Comparison of ENCODE assay signal across 13 mouse cellular contexts in the genomic region with DNA sequence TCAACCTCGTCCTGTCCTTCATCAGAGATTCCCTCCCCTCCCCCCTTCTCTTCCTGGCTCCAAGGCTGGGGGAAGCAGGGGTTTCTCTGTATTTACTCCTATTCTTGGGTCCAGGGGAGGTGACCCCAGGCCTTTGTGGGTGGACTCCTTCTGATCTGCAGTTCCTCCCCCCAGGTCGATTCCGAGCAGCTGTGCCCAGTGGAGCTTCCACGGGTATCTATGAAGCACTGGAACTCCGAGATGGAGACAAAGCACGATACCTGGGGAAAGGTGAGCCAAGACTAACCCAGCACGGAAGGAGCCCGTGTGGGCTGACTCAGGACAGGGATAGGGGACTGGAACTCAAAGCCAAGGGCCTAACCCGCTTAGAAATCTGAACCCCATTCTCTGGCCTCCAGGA. TPM values are rescaled to one million over a fixed set of nuclear protein-coding genes. Genes with fewer than 3 reads are reported as not detected.
DNase-seq lines count a peak whose midpoint lies in the region; ATAC-seq and TF ChIP-seq lines count a peak whose summit lies in the region.
"Had no signal": no experiment of that assay in that cellular context is flagged by ENCODE, and none has a peak within 500 bp of the region (broad histone marks: within the 10 kb centered on the region; RNA-seq: fewer than 3 reads in every experiment).

No protein-coding gene starts in this region.

- peak overlapping the region; percentile 99 for H3K27ac ChIP-seq in heart, embryonic 11.5 days (ENCODE audit: low read depth, low read length)
- no peak overlapping the region for H3K27ac ChIP-seq in liver, embryonic 11.5 days (ENCODE audit: low read depth, low read length)
- 0 out of 2 replicates have a peak overlapping the region, but pooled peaks have one; percentile 97 for H3K27ac ChIP-seq in embryonic facial prominence, embryonic 11.5 days (replicated peaks; ENCODE audit: low read depth, low read length)
- peak overlapping the region; percentile 97 for H3K27ac ChIP-seq in limb, embryonic 10.5 days
- no peak overlapping the region for H3K27ac ChIP-seq in left cerebral cortex, adult 2 months
- H3K27ac ChIP-seq: neural tube, embryonic 12.5 days had no signal

- TF ChIP-seq CTCF in left cerebral cortex, adult 2 months (IDR thresholded peaks at IDR 0.05), result no peak

- peaks cover 9% of the 10 kb centered on the region for H3K36me3 ChIP-seq in heart, embryonic 11.5 days (ENCODE audit: control insufficient read depth, insufficient read depth, low read length)
- peaks cover 5% of the 10 kb centered on the region for H3K36me3 ChIP-seq in liver, embryonic 11.5 days (ENCODE audit: control insufficient read depth, insufficient read depth, low read length)
- peaks cover 3% of the 10 kb centered on the region for H3K36me3 ChIP-seq in embryonic facial prominence, embryonic 11.5 days (replicated peaks; ENCODE audit: control insufficient read depth, insufficient read depth, low read depth, low read length)
- H3K36me3 ChIP-seq in limb, embryonic 10.5 days, result peaks cover 49% of the 10 kb centered on the region

- ATAC-seq in heart, embryonic 11.5 days (replicated peaks; ENCODE audit: insufficient number of reproducible peaks, low FRiP score, low TSS enrichment), result no peak
- ATAC-seq in liver, embryonic 11.5 days (replicated peaks; ENCODE audit: low FRiP score), result no peak
- ATAC-seq in embryonic facial prominence, embryonic 11.5 days (replicated peaks; ENCODE audit: insufficient number of reproducible peaks, low FRiP score, low TSS enrichment, low read depth), result no peak
- ATAC-seq: forebrain, postnatal 0 days had no signal

- no peak for DNase-seq in heart, adult 18-20 months
- DNase-seq in liver, embryonic 11.5 days (ENCODE audit: low spot score), result no peak
- no peak for DNase-seq in liver
- no peak for DNase-seq in embryonic facial prominence, embryonic 11.5 days (ENCODE audit: low spot score)
- no peak for DNase-seq in limb, embryonic 10.5 days (ENCODE audit: low spot score)
- no peak for DNase-seq in left cerebral cortex, postnatal 4 days
- DNase-seq in left cerebral cortex, adult 2 months (ENCODE audit: extremely low spot score in 1 of 2, low spot score in 2 of 2), result no peak
- DNase-seq: forebrain, postnatal 0 days; lung, adult 2 months; retina, postnatal 1 day had no signal

- H3K4me3 ChIP-seq in heart, embryonic 11.5 days (ENCODE audit: low read depth, low read length), result peak overlapping the region; percentile 100
- no peak overlapping the region for H3K4me3 ChIP-seq in liver, embryonic 11.5 days (ENCODE audit: low read depth, low read length)
- H3K4me3 ChIP-seq in embryonic facial prominence, embryonic 11.5 days (ENCODE audit: low read depth, low read length), result no peak overlapping the region
- H3K4me3 ChIP-seq in limb, embryonic 10.5 days, result peak overlapping the region; percentile 99
- no peak overlapping the region for H3K4me3 ChIP-seq in left cerebral cortex, adult 2 months
- H3K4me3 ChIP-seq: neural tube, embryonic 12.5 days had no signal

- intact Hi-C loops in left cerebral cortex, postnatal 4 days (cut with DNase I), result no loop called here
- intact Hi-C loops in left cerebral cortex, adult 2 months (cut with DNase I), result loop anchor here (10.0 kb wide), 1 partner anchor 423 kb away; the partner anchor contains the start of genes 0610010K14Rik, Gm21988 and Rnasek

- peaks cover 27% of the 10 kb centered on the region for H3K4me1 ChIP-seq in heart, embryonic 11.5 days (ENCODE audit: control insufficient read depth, insufficient read depth, low read length)
- peaks cover 30% of the 10 kb centered on the region for H3K4me1 ChIP-seq in liver, embryonic 11.5 days (replicated peaks; ENCODE audit: control insufficient read depth, insufficient read depth, low read length)
- H3K4me1 ChIP-seq in embryonic facial prominence, embryonic 11.5 days (ENCODE audit: control insufficient read depth, insufficient read depth, low read length), result peaks cover 7% of the 10 kb centered on the region
- H3K4me1 ChIP-seq in limb, embryonic 10.5 days, result peaks cover 42% of the 10 kb centered on the region

- 51% methylated on average over 9 of the region's 9 CpGs for WGBS in heart, embryonic 11.5 days (ENCODE audit: insufficient replicate concordance)
- WGBS in liver, embryonic 11.5 days, result 59% methylated on average over 9 of the region's 9 CpGs
- WGBS in embryonic facial prominence, embryonic 11.5 days, result 54% methylated on average over 9 of the region's 9 CpGs
- WGBS in limb, embryonic 10.5 days, result 59% methylated on average over 9 of the region's 9 CpGs

- H3K9ac ChIP-seq in heart, embryonic 11.5 days (ENCODE audit: low read depth, low read length), result peak overlapping the region; percentile 62
- H3K9ac ChIP-seq in liver, embryonic 11.5 days (ENCODE audit: low read depth, low read length), result 0 out of 2 replicates have a peak overlapping the region, but pooled peaks have one; percentile 25
- 0 out of 2 replicates have a peak overlapping the region, but pooled peaks have one; percentile 7 for H3K9ac ChIP-seq in embryonic facial prominence, embryonic 11.5 days (replicated peaks; ENCODE audit: low read length)
- H3K9ac ChIP-seq: forebrain, postnatal 0 days; neural tube, embryonic 12.5 days had no signal

- peak overlapping the region; percentile 82 for H3K4me2 ChIP-seq in heart, embryonic 11.5 days
- H3K4me2 ChIP-seq in liver, embryonic 11.5 days, result peak overlapping the region; percentile 92
- no peak overlapping the region for H3K4me2 ChIP-seq in embryonic facial prominence, embryonic 11.5 days (ENCODE audit: low read depth, low read length)
- H3K4me2 ChIP-seq: midbrain, embryonic 11.5 days; neural tube, embryonic 12.5 days had no signal

- no peaks in the 10 kb centered on the region for H3K27me3 ChIP-seq in heart, embryonic 11.5 days (ENCODE audit: control insufficient read depth, insufficient read depth, low read length)
- no peaks in the 10 kb centered on the region for H3K27me3 ChIP-seq in liver, embryonic 11.5 days (replicated peaks; ENCODE audit: control insufficient read depth, insufficient read depth, low read length)
- no peaks in the 10 kb centered on the region for H3K27me3 ChIP-seq in embryonic facial prominence, embryonic 11.5 days (ENCODE audit: control insufficient read depth, insufficient read depth, low read length)
- H3K27me3 ChIP-seq in limb, embryonic 10.5 days (ENCODE audit: low read depth, poor library complexity, severe bottlenecking), result no peaks in the 10 kb centered on the region
- H3K27me3 ChIP-seq: neural tube, embryonic 12.5 days had no signal

- H3K9me3 ChIP-seq in heart, embryonic 11.5 days (replicated peaks; ENCODE audit: control insufficient read depth, low read length), result no peaks in the 10 kb centered on the region
- no peaks in the 10 kb centered on the region for H3K9me3 ChIP-seq in liver, embryonic 11.5 days (ENCODE audit: control insufficient read depth, low read length)
- H3K9me3 ChIP-seq in embryonic facial prominence, embryonic 11.5 days (replicated peaks; ENCODE audit: control insufficient read depth, low read length), result no peaks in the 10 kb centered on the region
- no peaks in the 10 kb centered on the region for H3K9me3 ChIP-seq in limb, embryonic 10.5 days (replicated peaks)
- H3K9me3 ChIP-seq: neural tube, embryonic 12.5 days had no signal

RNA-seq across cellular contexts. Expression of gene Eno3, which starts 1.0 kb away (rescaled TPM):
- polyA plus RNA-seq in heart, embryonic 11.5 days (2014; fragmentation: Nextera tagmentation; extraction: Ambion mirVana), result 272 and 313 TPM in 2 replicates
- total RNA-seq in heart, adult 18-20 months (2021), result 1,000 to 10,000 TPM; 1,596 to 1,839 TPM
- 19.8 and 20.1 TPM in 2 replicates for polyA plus RNA-seq in liver, embryonic 11.5 days (2014; fragmentation: Nextera tagmentation; extraction: Ambion mirVana)
- polyA plus RNA-seq in embryonic facial prominence, embryonic 11.5 days (2014; fragmentation: Nextera tagmentation; extraction: Ambion mirVana), result 30.7 and 40.4 TPM in 2 replicates
- 67.8 and 75.6 TPM in 2 replicates for polyA plus RNA-seq in limb, embryonic 10.5 days (2016; fragmentation: Nextera tagmentation; extraction: Ambion mirVana)
- total RNA-seq in left cerebral cortex, postnatal 4 days (2021), result 1 to 10 TPM; 8.1 to 9.3 TPM
- total RNA-seq in left cerebral cortex, adult 2 months (2021), result 10 to 100 TPM in 1 of 2 experiments, 1 to 10 TPM in 1; 9.8 to 10.6 TPM

RNA-seq across cellular contexts. Expression of gene Pfn1, which starts 3.5 kb away (rescaled TPM):
- 1,771 and 1,932 TPM in 2 replicates for polyA plus RNA-seq in heart, embryonic 11.5 days (2014; fragmentation: Nextera tagmentation; extraction: Ambion mirVana)
- 100 to 1,000 TPM; 303 to 305 TPM for total RNA-seq in heart, adult 18-20 months (2021)
- polyA plus RNA-seq in liver, embryonic 11.5 days (2014; fragmentation: Nextera tagmentation; extraction: Ambion mirVana), result 2,285 and 2,367 TPM in 2 replicates
- polyA plus RNA-seq in embryonic facial prominence, embryonic 11.5 days (2014; fragmentation: Nextera tagmentation; extraction: Ambion mirVana), result 1,669 and 1,679 TPM in 2 replicates
- 2,132 and 2,568 TPM in 2 replicates for polyA plus RNA-seq in limb, embryonic 10.5 days (2016; fragmentation: Nextera tagmentation; extraction: Ambion mirVana)
- 100 to 1,000 TPM; 319 to 321 TPM for total RNA-seq in left cerebral cortex, postnatal 4 days (2021)
- 100 to 1,000 TPM; 207 to 224 TPM for total RNA-seq in left cerebral cortex, adult 2 months (2021)

RNA-seq across cellular contexts. Expression of gene Slc25a11, which starts 10.7 kb away (rescaled TPM):
- polyA plus RNA-seq in heart, embryonic 11.5 days (2014; fragmentation: Nextera tagmentation; extraction: Ambion mirVana), result 221 and 245 TPM in 2 replicates
- total RNA-seq in heart, adult 18-20 months (2021), result 100 to 1,000 TPM; 619 to 711 TPM
- 115 and 126 TPM in 2 replicates for polyA plus RNA-seq in liver, embryonic 11.5 days (2014; fragmentation: Nextera tagmentation; extraction: Ambion mirVana)
- polyA plus RNA-seq in embryonic facial prominence, embryonic 11.5 days (2014; fragmentation: Nextera tagmentation; extraction: Ambion mirVana), result 144 and 150 TPM in 2 replicates
- 136 and 160 TPM in 2 replicates for polyA plus RNA-seq in limb, embryonic 10.5 days (2016; fragmentation: Nextera tagmentation; extraction: Ambion mirVana)
- total RNA-seq in left cerebral cortex, postnatal 4 days (2021), result 10 to 100 TPM; 88.6 to 92.5 TPM
- total RNA-seq in left cerebral cortex, adult 2 months (2021), result 100 to 1,000 TPM; 107 to 117 TPM

RNA-seq across cellular contexts. Expression of gene Rnf167, which starts 11.0 kb away (rescaled TPM):
- polyA plus RNA-seq in heart, embryonic 11.5 days (2014; fragmentation: Nextera tagmentation; extraction: Ambion mirVana), result 66.8 and 76.9 TPM in 2 replicates
- 10 to 100 TPM; 51.4 to 63.0 TPM for total RNA-seq in heart, adult 18-20 months (2021)
- polyA plus RNA-seq in liver, embryonic 11.5 days (2014; fragmentation: Nextera tagmentation; extraction: Ambion mirVana), result 113 and 114 TPM in 2 replicates
- polyA plus RNA-seq in embryonic facial prominence, embryonic 11.5 days (2014; fragmentation: Nextera tagmentation; extraction: Ambion mirVana), result 81.9 and 92.8 TPM in 2 replicates
- polyA plus RNA-seq in limb, embryonic 10.5 days (2016; fragmentation: Nextera tagmentation; extraction: Ambion mirVana), result 85.0 and 104 TPM in 2 replicates
- 10 to 100 TPM; 52.1 to 52.3 TPM for total RNA-seq in left cerebral cortex, postnatal 4 days (2021)
- total RNA-seq in left cerebral cortex, adult 2 months (2021), result 10 to 100 TPM; 81.7 to 86.9 TPM

RNA-seq across cellular contexts. Expression of gene Spag7, which starts 11.2 kb away (rescaled TPM):
- polyA plus RNA-seq in heart, embryonic 11.5 days (2014; fragmentation: Nextera tagmentation; extraction: Ambion mirVana), result 187 and 201 TPM in 2 replicates
- 10 to 100 TPM; 89.3 to 93.9 TPM for total RNA-seq in heart, adult 18-20 months (2021)
- 132 and 146 TPM in 2 replicates for polyA plus RNA-seq in liver, embryonic 11.5 days (2014; fragmentation: Nextera tagmentation; extraction: Ambion mirVana)
- 107 and 118 TPM in 2 replicates for polyA plus RNA-seq in embryonic facial prominence, embryonic 11.5 days (2014; fragmentation: Nextera tagmentation; extraction: Ambion mirVana)
- polyA plus RNA-seq in limb, embryonic 10.5 days (2016; fragmentation: Nextera tagmentation; extraction: Ambion mirVana), result 182 and 196 TPM in 2 replicates
- 10 to 100 TPM; 50.6 to 56.8 TPM for total RNA-seq in left cerebral cortex, postnatal 4 days (2021)
- 10 to 100 TPM; 52.2 to 56.7 TPM for total RNA-seq in left cerebral cortex, adult 2 months (2021)

Comparison
In these comparisons a context has a peak if more than half of its experiments do, and no peak if none do; other contexts are left out.
1. H3K27ac ChIP-seq: peak in heart, embryonic 11.5 days (single experiment), embryonic facial prominence, embryonic 11.5 days (single experiment) and limb, embryonic 10.5 days (single experiment); none in liver, embryonic 11.5 days (single experiment) and left cerebral cortex, adult 2 months (single experiment).
2. H3K4me3 ChIP-seq: peak in heart, embryonic 11.5 days (single experiment) and limb, embryonic 10.5 days (single experiment); none in liver, embryonic 11.5 days (single experiment), embryonic facial prominence, embryonic 11.5 days (single experiment) and left cerebral cortex, adult 2 months (single experiment).
3. H3K9ac ChIP-seq: peak in every context shown above with its lines; median percentile 62 in heart, embryonic 11.5 days; 25 in liver, embryonic 11.5 days; 7 in embryonic facial prominence, embryonic 11.5 days.